Mouse (Mus musculus): ENCODE data around the gene Foxp3.

DNA sequence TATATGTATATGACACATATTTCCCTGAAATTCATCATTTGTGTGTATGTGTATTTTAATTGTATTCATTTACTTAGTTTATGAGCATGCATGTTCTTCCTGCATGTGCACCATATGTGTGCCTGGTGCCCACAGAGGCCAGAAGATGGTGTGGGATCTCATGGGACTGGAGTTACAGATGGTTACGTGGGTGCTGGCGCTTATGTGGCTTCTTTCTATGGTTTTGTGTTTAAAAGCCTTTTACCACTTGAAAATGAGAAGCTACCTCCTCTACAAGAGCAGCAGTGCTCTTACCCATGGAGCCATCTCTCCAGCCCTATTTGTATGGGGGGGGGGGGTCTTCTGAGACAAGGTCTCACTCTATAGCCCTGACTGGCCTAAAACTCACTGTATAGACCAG lies 7.7 kb downstream of the Foxp3 start:
- TF ChIP-seq HCFC1 (IDR thresholded peaks at IDR 0.05; ENCODE audit: borderline replicate concordance, insufficient read depth, low read length) (no peak), MAFK (IDR thresholded peaks at IDR 0.05; ENCODE audit: insufficient read depth, low read depth, low read length) (no peak), ZNF384 (IDR thresholded peaks at IDR 0.05; ENCODE audit: low read depth, low read length) (no peak), ZC3H11A (IDR thresholded peaks at IDR 0.05; ENCODE audit: borderline replicate concordance, low read depth, low read length) (no peak)

Data from ES-E14 (cell line).